12 mouse cellular contexts compared by ENCODE assay signal in genomic region chr5:133550657-133551056, GRCm38 (mm10).
"Had no signal": no experiment of that assay in that cellular context is flagged by ENCODE, and none has a peak within 500 bp of the region (broad histone marks: within the 10 kb centered on the region; RNA-seq: fewer than 3 reads in every experiment).

No protein-coding gene starts in this region.

- DNase-seq: retina, postnatal 1 day; right cerebral cortex, adult 18-20 months; right cerebral cortex, postnatal 14 days; right cerebral cortex, postnatal 25 days; right cerebral cortex, postnatal 4 days; spleen, adult 18-20 months; thymus, adult 18-20 months; thymus, adult 2 months; thymus, postnatal 14 days; thymus, postnatal 25 days; thymus, postnatal 36 days; thymus, postnatal 4 days had no signal
